Mouse (Mus musculus): Measurements from ENCODE around the gene Adgrv1.

DNA sequence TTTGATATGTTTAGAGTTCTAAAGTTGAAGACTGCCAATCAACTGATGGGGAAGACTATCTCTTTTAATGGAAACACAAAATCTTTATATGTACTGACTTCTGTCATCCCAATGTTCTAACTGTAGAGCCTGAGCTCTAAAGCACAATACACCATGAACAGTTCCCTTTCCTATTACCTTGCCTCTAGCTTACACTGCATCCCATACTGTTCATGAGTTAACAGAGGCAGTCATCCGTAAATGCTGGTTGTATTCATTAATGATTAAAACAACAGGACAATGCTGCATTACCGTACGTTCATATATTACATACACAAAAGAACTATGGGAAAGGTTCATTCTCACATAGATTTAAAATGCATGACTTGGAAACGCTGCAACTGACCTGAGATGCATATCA, 251.1 kb downstream of the Adgrv1 start:
- TF ChIP-seq HCFC1 (IDR thresholded peaks at IDR 0.05; ENCODE audit: low read depth, low read length) (no peak), JUN (IDR thresholded peaks at IDR 0.05; ENCODE audit: insufficient read depth, low read depth, low read length) (no peak), POLR2A (IDR thresholded peaks at IDR 0.05; ENCODE audit: low read depth, low read length) (no peak), EP300 (IDR thresholded peaks at IDR 0.05; ENCODE audit: low read length) (no peak), KAT2A (IDR thresholded peaks at IDR 0.05; ENCODE audit: insufficient replicate concordance, low read length) (no peak), CTCF (conservative IDR thresholded peaks at IDR 0.05 in 1 of 2, IDR thresholded peaks at IDR 0.05 in 1 of 2; ENCODE audit: low read depth in 2 of 2, low read length in 2 of 2) (no peak), RCOR1 (conservative IDR thresholded peaks at IDR 0.05; ENCODE audit: low read depth, low read length) (no peak), MAX (IDR thresholded peaks at IDR 0.05; ENCODE audit: low read length) (no peak), ETS1 (conservative IDR thresholded peaks at IDR 0.05; ENCODE audit: low read depth, low read length) (no peak)

Measured in CH12.LX (cell line).